Mouse (Mus musculus) CH12.LX (cell line): ENCODE data around the gene Itgb1bp1. TPM values are rescaled to one million over a fixed set of nuclear protein-coding genes. Genes with fewer than 3 reads are reported as not detected.

Experiments
- DNase-seq: peaks from one replicate; pipeline ENCODE4 v3.0.0-alpha.2; 2013; ENCODE audit errors: extremely low read depth
- H3K27ac ChIP-seq: 2 replicates; pipeline ENCODE4 v1.5.1; 2012; ENCODE audit warnings: low read depth, mild to moderate bottlenecking, control low read depth, moderate library complexity; ENCODE audit not compliant: insufficient read depth
- H3K27me3 ChIP-seq: replicated peaks from 2 replicates; pipeline ENCODE3; 2012; ENCODE audit warnings: inconsistent platforms
- H3K36me3 ChIP-seq, 2 experiments: replicated peaks in 1 of 2; 2 replicates each; pipeline versions ENCODE3 to v1.6.1; 2012; ENCODE audit warnings: inconsistent platforms in 1 of 2, low read length in 1 of 2, mild to moderate bottlenecking in 1 of 2, mixed read lengths in 1 of 2, moderate library complexity in 1 of 2; ENCODE audit not compliant: control insufficient read depth in 1 of 2, insufficient read depth in 1 of 2
- H3K4me1 ChIP-seq, 2 experiments: 2 replicates each; pipeline ENCODE4 v1.6.1; 2012; ENCODE audit warnings: inconsistent platforms in 1 of 2, moderate library complexity in 1 of 2; ENCODE audit not compliant: insufficient read depth in 2 of 2, control insufficient read depth in 1 of 2
- H3K4me2 ChIP-seq: 2 replicates; pipeline ENCODE4 v1.6.1; 2012; ENCODE audit warnings: low read depth, mild to moderate bottlenecking, control low read depth; ENCODE audit not compliant: poor library complexity, insufficient read depth, severe bottlenecking
- H3K4me3 ChIP-seq, 3 experiments: fragments of 150-350 bp in 1 of 3; sonication (generic) in 1 of 3; replicated peaks in 1 of 3; 2 replicates each; pipeline versions ENCODE3 to v1.5.1; 2011 to 2012; ENCODE audit warnings: low read depth in 2 of 3, low read length in 2 of 3, mild to moderate bottlenecking in 2 of 3, moderate library complexity in 2 of 3, control low read depth in 1 of 3, improper control_type of control experiment in 1 of 3, inconsistent platforms in 1 of 3, mixed read lengths in 1 of 3; ENCODE audit not compliant: poor library complexity in 1 of 3
- H3K79me2 ChIP-seq: replicated peaks from 2 replicates; pipeline ENCODE4 v1.6.1; 2012; ENCODE audit warnings: mild to moderate bottlenecking, moderate library complexity; ENCODE audit not compliant: control insufficient read depth, poor library complexity, insufficient read depth, severe bottlenecking; ENCODE audit errors: extremely low read depth
- H3K9ac ChIP-seq: 2 replicates; pipeline ENCODE4 v1.6.1; 2012; ENCODE audit warnings: low read depth, mild to moderate bottlenecking, control low read depth, moderate library complexity; ENCODE audit not compliant: insufficient read depth
- H3K9me3 ChIP-seq: replicated peaks from 2 replicates; pipeline ENCODE3; 2012; ENCODE audit warnings: low read length, inconsistent platforms, mixed read lengths
- CHD1 ChIP-seq: IDR thresholded peaks from 2 replicates; pipeline ENCODE4 v1.6.1; 2012; ENCODE audit warnings: low read depth, low read length, improper control_type of control experiment, inconsistent platforms
- CHD2 ChIP-seq: IDR thresholded peaks from 2 replicates; pipeline ENCODE4 v1.6.1; 2011; ENCODE audit warnings: low read length, improper control_type of control experiment
- CTCF ChIP-seq, 2 experiments: IDR thresholded peaks in 1 of 2; conservative IDR thresholded peaks in 1 of 2; 2 replicates each; pipeline ENCODE4 v1.5.1; 2011 to 2012; ENCODE audit warnings: low read depth in 2 of 2, low read length in 2 of 2, improper control_type of control experiment in 1 of 2, inconsistent platforms in 1 of 2, mild to moderate bottlenecking in 1 of 2, moderate library complexity in 1 of 2
- E2F4 ChIP-seq: IDR thresholded peaks from 2 replicates; pipeline ENCODE4 v1.6.1; 2011; ENCODE audit warnings: low read depth, low read length, improper control_type of control experiment; ENCODE audit not compliant: insufficient replicate concordance
- ELF1 ChIP-seq: IDR thresholded peaks from 2 replicates; pipeline ENCODE4 v1.6.1; 2014; ENCODE audit warnings: low read depth, mild to moderate bottlenecking, inconsistent platforms, low read length, improper control_type of control experiment
- EP300 ChIP-seq: IDR thresholded peaks from 2 replicates; pipeline ENCODE4 v1.6.1; 2011; ENCODE audit warnings: low read length, improper control_type of control experiment
- GABPA ChIP-seq: IDR thresholded peaks from 2 replicates; pipeline ENCODE4 v1.6.1; 2012; ENCODE audit warnings: low read depth, low read length, improper control_type of control experiment, inconsistent platforms; ENCODE audit not compliant: insufficient replicate concordance
- HCFC1 ChIP-seq: IDR thresholded peaks from 2 replicates; pipeline ENCODE4 v1.6.1; 2012; ENCODE audit warnings: low read depth, mild to moderate bottlenecking, inconsistent platforms, low read length, improper control_type of control experiment
- IRF4 ChIP-seq: IDR thresholded peaks from 2 replicates; pipeline ENCODE4 v1.6.1; 2014; ENCODE audit warnings: low read depth, mild to moderate bottlenecking, inconsistent platforms, low read length, improper control_type of control experiment
- JUN ChIP-seq: IDR thresholded peaks from 2 replicates; pipeline ENCODE4 v1.6.1; 2011; ENCODE audit warnings: low read depth, mild to moderate bottlenecking, low read length, improper control_type of control experiment, moderate library complexity; ENCODE audit not compliant: insufficient read depth
- JUND ChIP-seq: conservative IDR thresholded peaks from 2 replicates; pipeline ENCODE4 v1.6.1; 2011; ENCODE audit warnings: low read depth, low read length, improper control_type of control experiment
- KAT2A ChIP-seq: IDR thresholded peaks from 2 replicates; pipeline ENCODE4 v1.6.1; 2012; ENCODE audit warnings: low read length, improper control_type of control experiment, inconsistent platforms; ENCODE audit not compliant: insufficient replicate concordance
- MAFK ChIP-seq: IDR thresholded peaks from 2 replicates; pipeline ENCODE4 v1.6.1; 2011; ENCODE audit warnings: low read length, improper control_type of control experiment; ENCODE audit not compliant: insufficient replicate concordance
- MAZ ChIP-seq: IDR thresholded peaks from 2 replicates; pipeline ENCODE4 v1.6.1; 2012; ENCODE audit warnings: low read depth, mild to moderate bottlenecking, inconsistent platforms, low read length, improper control_type of control experiment, moderate library complexity
- MEF2A ChIP-seq: IDR thresholded peaks from 2 replicates; pipeline ENCODE4 v1.6.1; 2014; ENCODE audit warnings: low read depth, mild to moderate bottlenecking, inconsistent platforms, low read length, improper control_type of control experiment, borderline replicate concordance
- MXI1 ChIP-seq: IDR thresholded peaks from 2 replicates; pipeline ENCODE4 v1.6.1; 2011; ENCODE audit warnings: mild to moderate bottlenecking, low read depth, low read length, improper control_type of control experiment
- NRF1 ChIP-seq: IDR thresholded peaks from 2 replicates; pipeline ENCODE4 v1.6.1; 2014; ENCODE audit warnings: low read depth, mild to moderate bottlenecking, inconsistent platforms, low read length, improper control_type of control experiment, moderate library complexity
- PAX5 ChIP-seq: IDR thresholded peaks from 2 replicates; pipeline ENCODE4 v1.6.1; 2012; ENCODE audit warnings: low read length, inconsistent platforms, mixed read lengths
- POLR2A ChIP-seq: IDR thresholded peaks from 2 replicates; pipeline ENCODE4 v1.6.1; 2011; ENCODE audit warnings: low read depth, mild to moderate bottlenecking, improper control_type of control experiment, low read length
- POLR2AphosphoS2 ChIP-seq: IDR thresholded peaks from 2 replicates; pipeline ENCODE4 v1.6.1; 2011; ENCODE audit warnings: low read depth, low read length, improper control_type of control experiment
- RAD21 ChIP-seq: IDR thresholded peaks from 2 replicates; pipeline ENCODE4 v1.6.1; 2011; ENCODE audit warnings: low read depth, mild to moderate bottlenecking, low read length, improper control_type of control experiment, moderate library complexity
- RCOR1 ChIP-seq: conservative IDR thresholded peaks from 2 replicates; pipeline ENCODE4 v1.6.1; 2012; ENCODE audit warnings: low read depth, mild to moderate bottlenecking, inconsistent platforms, low read length, improper control_type of control experiment
- SIN3A ChIP-seq: IDR thresholded peaks from 2 replicates; pipeline ENCODE4 v1.6.1; 2012; ENCODE audit warnings: low read length, improper control_type of control experiment, inconsistent platforms
- SMC3 ChIP-seq: IDR thresholded peaks from 2 replicates; pipeline ENCODE4 v1.6.1; 2011; ENCODE audit warnings: low read depth, low read length, improper control_type of control experiment
- TBP ChIP-seq: conservative IDR thresholded peaks from 2 replicates; pipeline ENCODE4 v1.6.1; 2011; ENCODE audit warnings: low read depth, low read length, improper control_type of control experiment
- TCF12 ChIP-seq: IDR thresholded peaks from 2 replicates; pipeline ENCODE4 v1.6.1; 2014; ENCODE audit warnings: low read depth, mild to moderate bottlenecking, inconsistent platforms, low read length, improper control_type of control experiment
- UBTF ChIP-seq: IDR thresholded peaks from 2 replicates; pipeline ENCODE4 v1.6.1; 2012; ENCODE audit warnings: low read depth, mild to moderate bottlenecking, inconsistent platforms, low read length, improper control_type of control experiment, moderate library complexity
- USF1 ChIP-seq: IDR thresholded peaks from 2 replicates; pipeline ENCODE4 v1.6.1; 2014; ENCODE audit warnings: low read depth, mild to moderate bottlenecking, inconsistent platforms, low read length, improper control_type of control experiment
- ZMIZ1 ChIP-seq: IDR thresholded peaks from 2 replicates; pipeline ENCODE4 v1.6.1; 2012; ENCODE audit warnings: low read depth, mild to moderate bottlenecking, inconsistent platforms, low read length, improper control_type of control experiment
- ZNF384 ChIP-seq: IDR thresholded peaks from 2 replicates; pipeline ENCODE4 v1.6.1; 2012; ENCODE audit warnings: low read depth, low read length, improper control_type of control experiment, inconsistent platforms
- dilution Hi-C: fragments of 300-500 bp; cut with MboI; formaldehyde crosslinking; loops from 2 replicates; pipeline ENCODE4 v1.14.3; 2020; ENCODE audit warnings: low sequenced_read_pairs; ENCODE audit not compliant: extremely low pct_unique_long_range_greater_than_20kb, extremely low pct_ligation_motif_present
- in situ Hi-C: fragments of 300-500 bp; cut with MboI; formaldehyde crosslinking; loops from 3 replicates; pipeline ENCODE4 v1.14.3; 2019; ENCODE audit warnings: low sequenced_read_pairs, low pct_ligation_motif_present, low pct_unique_long_range_greater_than_20kb, mixed read lengths
- polyA plus RNA-seq: library from polyadenylated mRNA; unstranded; fragments of >175 nt; gene quantifications from 2 replicates; pipeline ENCODE4 v1.2.1, GENCODE M21; 2012; ENCODE audit warnings: low read depth; ENCODE audit not compliant: insufficient read length
- total RNA-seq, 2 experiments: library from RNA; depleted of rRNA; stranded (reverse); fragments of 300-350 nt in 1 of 2; fragments of >200 nt in 1 of 2; gene quantifications; 2 replicates each; pipeline ENCODE4 v1.2.3; 2012 to 2014

Gene Itgb1bp1
- total and polyA plus RNA-seq, 3 experiments, result 37.7 to 77.5 (median 57.9) TPM

- dilution Hi-C loops (no loop called here), in situ Hi-C loops (no loop called here)
- peaks cover 9% of the 10 kb centered on the region for H3K79me2 ChIP-seq
- H3K27ac ChIP-seq, result peak overlapping the region; percentile 39; the same call in 1 of the 2 replicates
- TF ChIP-seq SMC3 (no peak), POLR2A (no peak), RAD21 (no peak), MAZ (no peak), CHD1 (no peak), JUN (no peak), CTCF (conservative IDR thresholded peaks at IDR 0.05 in 1 of 2, IDR thresholded peaks at IDR 0.05 in 1 of 2; ENCODE audit: low read depth in 2 of 2, low read length in 2 of 2) (no peak), E2F4 (no peak), TCF12 (no peak), RCOR1 (no peak), ZNF384 (no peak), SIN3A (no peak; the same call in none of the 2 replicates), IRF4 (no peak), EP300 (no peak), ZMIZ1 (no peak), UBTF (no peak), PAX5 (no peak)
- H3K9ac ChIP-seq, result peak overlapping the region; percentile 67
- H3K4me2 ChIP-seq, result peak overlapping the region; percentile 89
- H3K9me3 ChIP-seq, result no peaks in the 10 kb centered on the region
- peak overlapping the region; percentile 78 to 93 (median 86) for H3K4me3 ChIP-seq
- no peaks in the 10 kb centered on the region for H3K27me3 ChIP-seq
- H3K4me1 ChIP-seq, result peaks cover 3 to 25% of the 10 kb centered on the region in 2 experiments
- peak; percentile 20 for DNase-seq
- peaks cover 53 to 75% of the 10 kb centered on the region in 2 experiments for H3K36me3 ChIP-seq
These were observed 30.8 kb upstream of the Itgb1bp1 start for GRCm38 (mm10) chr12:21316869-21317265.

- H3K27ac ChIP-seq, result peak within 1 kb of the TSS; percentile 64
- peaks cover 9% of the 10 kb centered on the region for H3K79me2 ChIP-seq
- H3K4me1 ChIP-seq, result peaks cover 3 to 25% of the 10 kb centered on the region in 2 experiments
- H3K9ac ChIP-seq, result peak within 1 kb of the TSS; percentile 67
- H3K9me3 ChIP-seq, result no peaks in the 10 kb centered on the region
- peak; percentile 84 for DNase-seq
- peak within 1 kb of the TSS; percentile 89 for H3K4me2 ChIP-seq
- H3K27me3 ChIP-seq, result no peaks in the 10 kb centered on the region
- peak within 1 kb of the TSS; percentile 78 to 93 (median 86) for H3K4me3 ChIP-seq
- dilution Hi-C loops, result no loop called here
- in situ Hi-C loops, result no loop called here
- H3K36me3 ChIP-seq, result peaks cover 51 to 75% of the 10 kb centered on the region in 2 experiments
- TF ChIP-seq JUND (no peak), MEF2A (peak; percentile 29), NRF1 (peak; percentile 36; the same call in 1 of the 2 replicates), ELF1 (peak; percentile 6; the same call in 1 of the 2 replicates), CTCF (conservative IDR thresholded peaks at IDR 0.05 in 1 of 2, IDR thresholded peaks at IDR 0.05 in 1 of 2; ENCODE audit: low read depth in 2 of 2, low read length in 2 of 2) (no peak), SIN3A (peak; percentile 51; the same call in 1 of the 2 replicates), MAFK (no peak), RAD21 (no peak), GABPA (no peak), POLR2AphosphoS2 (peak; percentile 94; the same call in 1 of the 2 replicates), HCFC1 (peak; percentile 46), TCF12 (peak; percentile 85), USF1 (no peak), KAT2A (no peak), MXI1 (peak; percentile 73), CHD2 (0 out of 2 replicates have a peak, but pooled peaks have one; percentile 25), TBP (peak; percentile 78), CHD1 (no peak)
These were observed 30.1 kb upstream of the Itgb1bp1 start, which contains the start of gene Iah1 for GRCm38 (mm10) chr12:21315923-21316868. TSS of gene Iah1 (plus strand) at chr12:21316389.
